Mouse (Mus musculus) CD4-positive naive resting alpha-beta T cell, adult 76 days (primary cell): ENCODE data around the gene Capn3. TPM values are rescaled to one million over a fixed set of nuclear protein-coding genes. Genes with fewer than 3 reads are reported as not detected.

Experiments used
- total RNA-seq: library from RNA; stranded (reverse); gene quantifications from one replicate; pipeline ENCODE4 v1.2.4, GENCODE M21; 2023

The Capn3 gene
- 0.73 TPM for total RNA-seq

DNA sequence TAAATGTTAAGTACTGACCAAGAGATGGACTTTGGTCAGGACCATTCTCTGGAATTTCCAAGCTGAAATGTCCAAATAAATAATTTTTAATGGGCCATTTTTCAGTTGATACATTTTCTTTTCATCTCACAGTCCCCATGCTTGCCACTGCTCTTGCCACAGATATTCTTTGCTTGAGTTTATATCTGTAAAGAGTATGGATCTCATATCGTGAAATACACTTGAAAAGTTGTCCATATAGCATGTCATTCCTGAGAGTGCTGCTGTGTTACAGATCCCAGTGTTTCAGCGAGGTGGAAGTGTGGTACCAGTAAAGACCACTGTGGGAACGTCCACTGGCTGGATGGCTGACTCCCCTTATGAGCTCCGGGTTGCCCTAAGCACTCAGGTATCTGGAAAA, at the start of gene Capn3:
Gene Capn3, plus strand, starts transcription at position 301 of the 400 bp plus-strand sequence.

Other genes starting within 250 kb of the Capn3 start
- gene Pla2g4e, start 210.7 kb upstream of the Capn3 start, total RNA-seq, result not detected
- not detected for gene Pla2g4d, start 166.8 kb upstream of the Capn3 start, total RNA-seq
- gene Pla2g4f, start 141.9 kb upstream of the Capn3 start, total RNA-seq, result 0.41 TPM
- 55.3 TPM for gene Vps39, start 102.9 kb upstream of the Capn3 start, total RNA-seq
- gene Ganc, start 52.1 kb upstream of the Capn3 start, total RNA-seq, result 18.8 TPM
- 64.9 TPM for gene Tmem87a, start 51.9 kb upstream of the Capn3 start, total RNA-seq
- gene Zfp106, start 107.8 kb downstream of the Capn3 start, total RNA-seq, result 61.8 TPM
- gene Snap23, start 111.7 kb downstream of the Capn3 start, total RNA-seq, result 23.0 TPM
- gene Haus2, start 153.4 kb downstream of the Capn3 start, total RNA-seq, result 21.7 TPM
- gene Lrrc57, start 153.5 kb downstream of the Capn3 start, total RNA-seq, result 12.3 TPM
- gene Stard9, start 173.1 kb downstream of the Capn3 start, total RNA-seq, result 1.2 TPM